Mouse (Mus musculus) neutrophil, adult 5-6 weeks (primary cell): Measurements from ENCODE around the gene Ppp1cc. TPM values are rescaled to one million over a fixed set of nuclear protein-coding genes. Genes with fewer than 3 reads are reported as not detected.
"Not testable (repeated sequence)": the region's sequence is repeated elsewhere in the genome, so short reads cannot be mapped to it uniquely, and the experiment has no call there.

Source experiments
- ATAC-seq: fragments of 151-379, 151-347 bp; 2 replicates; pipeline ENCODE4 v1.8.0; 2017; ENCODE audit warnings: mild to moderate bottlenecking, moderate TSS enrichment; ENCODE audit not compliant: insufficient number of reproducible peaks, poor library complexity, low FRiP score, severe bottlenecking; ENCODE audit errors: extremely low read depth
- total RNA-seq: library from RNA; stranded (forward); fragments of 200-1000 nt; gene quantifications from 2 replicates; pipeline ENCODE4 v1.2.3, GENCODE M21; 2017

Ppp1cc gene
- total RNA-seq, 1 experiment from 2014 or later: 282 TPM

DNA sequence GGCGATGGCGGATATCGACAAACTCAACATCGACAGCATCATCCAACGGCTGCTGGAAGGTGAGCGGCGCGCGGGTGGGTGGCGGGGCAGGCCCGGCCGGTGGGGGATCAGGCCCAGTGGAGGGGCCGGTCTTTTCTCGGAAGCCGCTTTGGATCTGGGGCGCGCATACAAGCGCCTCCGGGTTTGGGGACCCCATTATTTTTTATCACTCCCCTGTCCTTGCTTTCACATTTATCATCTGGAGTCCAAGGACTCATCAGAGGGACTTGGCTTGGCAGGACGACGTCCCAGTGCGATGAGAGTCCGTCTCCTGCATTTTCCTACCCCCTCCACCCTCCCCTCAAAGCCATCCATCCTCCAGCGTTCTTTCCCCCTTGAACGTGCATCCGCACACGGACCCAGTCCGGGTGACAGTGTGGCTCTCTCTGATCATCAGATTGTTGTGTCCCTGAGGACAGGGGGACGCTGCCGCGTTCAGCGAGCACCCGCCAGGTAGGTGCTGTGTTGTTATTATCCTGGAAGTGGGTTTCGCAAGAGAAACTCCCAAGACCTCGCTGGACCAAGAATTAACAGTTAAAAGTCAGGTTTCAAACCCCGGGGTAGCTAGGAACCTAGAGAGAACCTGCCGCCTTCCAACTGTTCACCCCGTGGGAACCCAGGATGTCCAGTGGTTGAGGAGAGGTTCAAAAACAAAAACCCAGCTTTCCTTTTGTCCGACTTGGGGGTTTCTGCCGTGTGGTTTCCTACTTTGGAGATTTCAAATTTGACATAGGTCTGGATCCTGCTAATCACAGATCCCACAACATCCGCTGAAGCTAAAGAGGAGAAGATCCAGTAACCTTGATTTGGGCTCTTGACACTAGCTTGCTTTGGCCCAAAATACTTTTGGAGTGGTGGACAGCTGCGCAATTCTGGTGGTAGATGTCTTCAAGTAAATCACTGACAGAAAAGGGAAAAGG, 758 bp downstream of the Ppp1cc start:
- ATAC-seq: no peak

DNA sequence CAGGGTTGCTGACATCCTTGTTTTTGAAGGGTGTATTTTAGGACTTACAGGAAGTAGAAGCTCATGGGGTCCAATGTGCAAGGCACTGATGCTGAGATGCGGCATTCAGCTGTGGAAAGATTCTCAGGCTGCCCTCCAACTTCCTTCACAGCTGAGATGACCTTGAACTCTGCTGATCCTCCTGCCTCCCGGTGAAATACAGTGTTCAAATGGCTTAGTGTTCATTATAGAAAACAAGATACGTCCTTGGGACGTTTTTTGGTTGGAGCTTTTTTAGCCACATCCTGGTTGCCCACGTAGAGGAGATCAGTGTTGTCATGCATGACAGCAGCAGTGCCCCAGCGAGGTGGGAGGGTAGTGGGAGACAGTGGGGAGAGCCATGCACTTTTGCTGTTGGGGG, 5.1 kb downstream of the Ppp1cc start:
- ATAC-seq: peak; percentile 10; the same call in 1 of the 2 replicates

DNA sequence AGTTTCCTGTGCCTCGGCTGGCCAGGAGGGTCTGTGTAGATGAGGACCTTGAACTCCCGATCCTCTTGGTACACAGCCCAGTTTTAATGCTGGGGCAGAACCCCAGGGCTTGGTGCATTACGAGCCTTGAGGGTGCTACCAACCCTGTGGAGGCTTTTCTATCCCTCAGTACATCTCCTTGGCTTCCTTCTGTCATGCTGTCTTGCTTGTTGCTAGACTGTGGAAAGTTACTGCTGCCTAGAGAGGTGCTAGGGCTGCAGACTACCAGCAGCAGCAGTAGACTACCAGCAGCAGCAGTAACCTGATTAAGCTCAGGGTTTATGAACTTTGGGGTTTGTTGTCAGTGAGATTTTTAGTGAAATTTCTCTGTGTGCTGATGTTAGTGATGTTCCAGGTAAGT, 5.9 kb downstream of the Ppp1cc start:
- ATAC-seq: no peak

DNA sequence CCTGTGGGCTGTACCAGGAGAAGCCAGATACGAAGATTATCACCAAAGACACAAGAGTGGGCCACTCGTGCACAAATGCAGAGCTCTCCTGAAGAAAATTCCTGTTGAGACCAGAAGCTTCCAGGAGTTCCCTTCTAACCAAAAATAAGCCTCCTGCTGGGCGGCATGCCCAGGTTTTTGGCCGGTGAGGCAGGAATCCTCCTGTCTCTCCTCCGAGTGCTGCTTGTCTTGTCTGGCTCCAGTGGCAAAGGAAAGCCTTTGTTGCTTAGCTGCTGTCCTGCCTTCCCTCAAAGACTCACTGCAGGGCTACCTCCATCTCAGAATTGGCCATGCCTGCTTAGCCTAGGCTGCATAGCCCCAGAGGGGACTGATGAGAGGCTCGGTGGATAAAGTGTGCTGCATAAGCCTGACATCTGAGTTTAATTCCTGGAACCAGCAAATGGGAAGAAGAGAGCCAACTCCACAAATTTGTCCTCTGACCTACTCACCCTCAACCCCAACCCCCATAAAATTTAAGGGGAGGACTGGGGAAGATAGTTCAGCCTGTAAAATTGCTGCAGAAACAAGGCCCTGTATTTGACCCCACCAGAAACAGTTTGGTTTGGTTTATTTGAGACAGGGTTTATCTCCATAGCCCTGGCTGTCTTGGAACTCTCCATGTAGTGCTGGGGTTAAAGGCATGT, 7.3 kb downstream of the Ppp1cc start:
- ATAC-seq: no peak

DNA sequence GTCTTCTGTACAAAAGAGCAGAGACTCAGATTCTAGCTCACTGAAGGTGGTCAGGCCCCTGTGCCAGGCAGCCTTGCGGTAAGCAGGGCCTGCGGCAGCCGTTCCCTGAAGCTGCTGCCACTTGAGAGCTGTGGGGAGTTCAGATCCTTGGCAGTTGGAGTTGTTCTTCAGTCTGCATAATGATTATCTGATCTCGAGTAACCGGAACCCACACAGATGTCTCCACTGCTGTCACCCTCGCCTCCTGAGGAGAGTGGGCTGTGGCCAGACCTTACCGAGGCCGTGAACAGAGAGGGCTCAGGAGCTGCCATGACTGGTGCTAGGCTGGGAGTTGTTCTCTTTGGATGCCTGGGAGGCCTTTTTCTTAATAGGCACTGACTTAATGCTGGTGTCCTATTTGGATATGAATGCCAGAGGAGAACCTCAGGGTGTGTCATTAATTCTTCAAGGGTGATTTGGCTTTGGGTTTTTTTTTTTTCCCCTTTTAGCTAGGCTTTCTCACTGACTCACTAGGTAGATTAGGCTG, 8.6 kb downstream of the Ppp1cc start:
- no peak for ATAC-seq

DNA sequence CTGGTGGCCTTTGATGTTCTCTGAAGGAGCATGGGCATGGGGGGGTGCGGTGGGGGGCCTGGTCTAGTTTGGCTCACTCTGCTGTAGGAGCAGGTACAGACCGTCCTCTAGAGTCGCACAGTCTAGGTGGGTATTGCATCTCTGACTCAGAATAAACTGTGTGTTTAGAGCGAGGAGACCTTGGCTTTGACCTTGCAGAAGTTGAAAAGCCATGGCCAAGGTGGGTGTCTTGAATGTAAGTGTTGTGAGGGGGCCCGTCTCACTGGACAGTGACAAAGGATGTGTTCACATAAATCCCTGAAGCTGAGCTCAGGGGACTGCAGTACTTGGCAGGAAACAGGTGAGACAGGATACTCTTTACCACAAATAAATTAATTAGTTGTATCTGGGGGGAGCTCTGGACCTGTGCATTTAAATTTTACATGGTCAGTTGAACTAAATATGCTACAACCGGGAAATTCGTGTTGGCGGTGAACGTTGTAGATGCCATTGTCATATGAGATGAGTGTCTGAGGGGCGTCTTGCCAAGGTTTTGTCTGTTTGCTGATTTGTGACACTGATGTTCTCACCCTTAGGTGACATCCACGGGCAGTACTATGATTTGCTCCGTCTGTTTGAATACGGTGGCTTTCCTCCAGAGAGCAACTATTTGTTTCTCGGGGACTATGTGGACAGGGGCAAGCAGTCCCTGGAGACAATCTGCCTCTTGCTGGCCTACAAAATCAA, 10.4 kb downstream of the Ppp1cc start:
- no peak for ATAC-seq

DNA sequence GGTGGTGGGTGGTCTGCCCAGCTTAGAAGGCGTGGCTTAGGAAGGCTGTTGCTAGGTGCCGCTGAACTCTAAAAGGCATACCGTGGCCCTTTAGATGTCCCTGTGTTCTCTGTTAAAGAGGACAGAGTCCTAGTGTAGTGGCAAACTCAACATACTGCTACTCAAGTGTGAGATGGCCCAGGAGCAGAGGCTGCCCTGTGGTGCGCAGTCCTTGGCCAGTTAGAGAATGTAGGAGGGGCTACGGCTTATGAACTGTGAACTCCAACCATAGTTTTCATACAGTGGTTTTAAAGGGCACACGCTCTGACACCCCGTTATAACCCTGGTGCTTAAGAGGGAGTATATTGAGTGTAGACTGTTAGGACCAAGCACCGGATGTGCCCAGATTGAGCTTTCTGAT, 13.0 kb downstream of the Ppp1cc start:
- ATAC-seq: no peak

DNA sequence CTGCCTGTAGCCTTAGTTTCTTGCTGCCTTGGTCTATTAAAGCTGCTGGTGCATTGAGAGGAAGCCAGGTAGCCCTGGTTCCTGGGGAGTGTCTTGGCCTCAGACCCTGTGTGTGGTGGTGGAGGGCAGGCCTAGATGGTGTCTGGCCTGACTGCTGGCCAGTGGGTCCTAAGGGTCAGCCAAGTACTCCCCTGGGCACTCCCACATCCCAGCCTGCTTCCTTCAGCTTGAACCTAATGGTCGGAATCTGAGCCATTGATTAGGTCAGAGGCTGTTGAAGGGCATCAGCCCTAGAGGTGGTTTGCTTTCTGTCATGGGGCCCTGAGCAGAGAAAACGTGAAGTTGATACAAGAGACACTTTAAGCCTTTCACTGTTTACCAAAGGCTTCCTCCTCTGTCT, 17.3 kb downstream of the Ppp1cc start:
- ATAC-seq: no peak

DNA sequence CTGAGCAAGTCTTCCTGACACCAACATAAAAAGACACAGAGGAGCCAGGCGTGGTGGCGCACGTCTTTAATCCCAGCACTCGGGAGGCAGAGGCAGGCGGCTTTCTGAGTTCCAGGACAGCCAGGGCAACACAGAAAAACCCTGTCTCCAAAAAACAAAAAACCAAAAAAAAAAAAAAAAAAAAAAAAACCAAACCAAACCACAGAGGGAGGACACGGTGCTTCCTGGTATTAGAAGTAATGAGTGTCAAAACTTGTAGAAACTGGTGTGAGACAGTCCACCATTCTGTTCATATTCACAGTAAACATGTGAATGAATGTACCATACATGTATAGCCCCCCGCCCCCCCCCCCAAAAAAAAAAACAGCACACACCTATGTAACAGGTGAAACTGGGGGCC, 17.9 kb downstream of the Ppp1cc start:
- no peak for ATAC-seq

DNA sequence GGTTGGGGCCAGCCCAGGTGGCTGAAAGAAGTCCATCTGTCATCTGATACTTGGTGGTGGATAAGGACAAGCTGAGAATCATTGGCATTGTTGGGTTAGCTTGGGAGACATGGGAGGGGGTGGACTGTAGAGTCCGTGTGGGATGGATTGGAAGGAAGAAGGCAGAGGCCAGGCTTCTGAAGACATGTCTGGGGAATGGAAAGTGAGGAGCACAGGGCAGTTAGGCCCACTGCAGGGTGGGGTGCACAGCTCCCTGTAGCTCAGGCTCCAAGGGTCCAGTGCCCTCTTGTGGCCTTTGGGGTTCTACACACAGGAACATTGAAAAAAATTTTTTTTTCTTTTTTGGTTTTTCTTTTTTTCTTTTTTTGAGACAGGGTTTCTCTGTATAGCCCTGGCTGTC, 18.3 kb downstream of the Ppp1cc start:
- peak; percentile 72 for ATAC-seq

DNA sequence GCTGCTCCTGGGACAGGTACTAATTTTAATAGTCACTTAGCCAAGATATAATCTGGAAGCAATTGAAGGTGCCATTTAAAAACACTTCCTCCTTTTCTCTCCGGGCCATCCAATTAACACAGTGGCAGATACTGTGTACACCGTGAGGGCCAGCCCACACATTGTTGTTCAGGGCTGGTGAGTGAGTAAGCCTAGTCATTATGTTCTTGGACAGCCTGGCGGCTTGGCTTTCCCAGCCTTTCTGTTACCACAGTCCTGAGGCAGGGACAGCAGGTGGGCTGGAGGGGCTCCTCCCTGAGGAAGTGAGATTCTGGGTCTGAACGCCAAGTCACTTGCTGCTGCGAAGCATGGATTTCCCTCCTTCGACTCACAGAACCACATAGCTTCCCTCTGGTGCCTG, 21.6 kb downstream of the Ppp1cc start:
- ATAC-seq: peak; percentile 28; the same call in 1 of the 2 replicates

DNA sequence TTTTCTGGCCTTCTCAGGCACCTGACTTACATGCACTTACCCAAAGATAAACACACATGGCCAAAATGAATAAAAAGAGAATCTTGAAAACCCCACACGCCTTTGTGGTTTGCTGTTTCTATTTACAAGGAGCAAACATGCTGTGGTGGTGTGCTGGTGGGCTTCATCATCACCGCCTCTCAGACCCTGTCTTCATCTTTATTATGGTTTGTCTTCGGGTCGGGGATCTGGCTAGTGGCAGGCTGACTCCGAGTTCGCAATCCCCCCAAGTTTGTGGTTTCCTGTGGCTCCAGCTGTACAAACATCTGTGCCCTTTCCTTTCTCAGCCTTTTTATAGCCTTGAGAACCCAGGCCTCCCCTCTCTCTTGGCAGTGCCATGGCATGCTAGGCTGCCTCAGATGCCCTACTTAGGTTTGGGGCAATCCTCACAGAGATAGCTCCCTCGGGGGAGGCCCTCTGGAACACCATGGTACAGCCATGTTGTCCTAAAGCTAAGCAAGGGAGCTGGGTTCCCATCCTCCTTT, 26.3 kb downstream of the Ppp1cc start:
- ATAC-seq: no peak

DNA sequence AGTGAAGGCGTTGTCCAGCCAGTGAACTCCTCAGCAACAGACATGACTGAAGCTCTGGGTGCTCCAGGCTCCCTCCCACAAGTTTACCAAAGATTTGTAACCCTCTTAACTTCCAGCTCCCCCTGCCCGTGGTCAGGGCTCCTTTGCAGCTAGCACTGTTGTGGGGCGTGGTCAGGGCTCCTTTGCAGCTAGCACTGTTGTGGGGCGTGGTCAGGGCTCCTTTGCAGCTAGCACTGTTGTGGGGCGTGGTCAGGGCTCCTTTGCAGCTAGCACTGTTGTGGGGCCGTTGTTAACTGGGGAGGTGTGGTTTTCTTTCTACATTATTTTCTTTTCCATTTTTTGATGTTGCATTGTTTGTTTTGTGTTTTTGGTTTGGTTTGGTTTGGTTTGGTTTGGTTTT, 26.8 kb downstream of the Ppp1cc start:
- ATAC-seq: not testable (repeated sequence)

DNA sequence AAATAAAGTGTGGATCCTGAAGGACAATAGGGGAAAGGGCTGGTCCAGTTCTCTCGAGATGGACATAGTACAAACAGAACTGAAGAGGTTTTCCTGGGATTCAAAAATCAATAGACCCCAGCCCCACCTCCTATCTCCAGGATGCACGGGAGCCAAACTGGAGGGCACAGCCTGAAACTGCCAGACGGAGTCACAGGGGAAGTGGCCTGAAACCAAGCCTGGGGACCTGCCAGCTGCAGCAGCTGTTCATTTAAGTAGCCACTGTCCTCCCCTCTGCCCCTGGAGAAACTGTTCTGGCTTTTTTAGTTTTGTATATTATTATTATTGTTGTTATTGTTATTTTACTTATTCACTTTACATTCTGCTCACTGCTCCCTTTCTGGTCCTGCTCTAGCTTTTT, 31.0 kb downstream of the Ppp1cc start:
- no peak for ATAC-seq

DNA sequence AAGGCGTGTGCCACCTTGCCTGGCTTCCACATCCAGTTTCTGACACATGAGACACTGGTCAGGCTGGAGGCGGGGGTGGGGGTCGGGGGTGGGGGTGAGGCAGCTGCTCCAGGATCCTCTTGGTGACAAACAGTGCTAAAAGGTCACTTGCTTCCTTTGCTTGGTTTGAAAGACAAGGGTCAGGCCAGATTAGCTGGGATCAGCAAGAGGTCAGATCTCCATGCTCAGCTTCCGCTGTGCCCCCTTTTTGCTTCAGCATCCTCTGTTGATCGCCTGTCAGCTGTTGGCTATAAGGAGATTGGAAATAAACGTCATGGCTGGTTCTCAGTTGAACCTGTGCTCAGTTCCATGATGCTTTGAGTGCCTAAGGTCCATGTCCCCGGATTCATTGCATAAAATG, 32.4 kb downstream of the Ppp1cc start:
- ATAC-seq: no peak

DNA sequence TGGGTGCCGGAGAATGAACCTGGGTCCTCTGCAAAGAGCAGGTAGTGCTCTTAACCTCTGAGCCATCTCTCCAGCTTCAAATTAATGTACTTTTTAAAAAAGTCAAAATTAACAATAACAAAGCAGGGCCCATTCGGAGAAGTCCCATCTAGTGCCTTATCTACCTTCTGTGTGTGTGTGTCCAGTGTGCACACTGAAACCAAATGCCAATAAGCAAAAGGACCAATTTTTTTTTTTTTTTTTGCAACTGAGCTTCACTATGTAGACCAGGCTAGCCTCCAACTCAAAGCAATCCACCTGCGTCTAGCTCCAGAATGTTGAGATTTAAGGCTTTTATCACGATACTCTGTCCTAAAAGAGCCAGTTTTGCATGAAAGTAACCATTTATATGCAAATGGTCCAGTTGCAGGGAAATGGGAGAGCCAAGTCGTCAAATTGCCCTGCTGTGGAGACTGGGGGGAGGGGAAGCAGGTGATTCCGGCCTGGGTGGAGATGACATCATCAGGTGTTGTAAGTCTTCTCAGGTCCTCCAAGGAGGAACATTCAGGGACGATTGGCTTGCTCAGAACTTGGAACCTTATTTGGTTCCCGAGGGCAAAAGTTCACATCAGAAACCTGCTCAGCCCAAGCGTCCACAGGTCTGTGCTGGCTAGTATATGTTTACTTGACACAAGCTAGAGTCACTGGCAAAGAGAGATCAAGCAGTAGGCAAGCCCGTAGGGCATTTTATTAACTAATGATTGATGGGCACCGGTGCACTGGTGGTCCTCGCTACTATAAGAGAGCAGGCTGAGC, 33.4 kb downstream of the Ppp1cc start:
- ATAC-seq: no peak

DNA sequence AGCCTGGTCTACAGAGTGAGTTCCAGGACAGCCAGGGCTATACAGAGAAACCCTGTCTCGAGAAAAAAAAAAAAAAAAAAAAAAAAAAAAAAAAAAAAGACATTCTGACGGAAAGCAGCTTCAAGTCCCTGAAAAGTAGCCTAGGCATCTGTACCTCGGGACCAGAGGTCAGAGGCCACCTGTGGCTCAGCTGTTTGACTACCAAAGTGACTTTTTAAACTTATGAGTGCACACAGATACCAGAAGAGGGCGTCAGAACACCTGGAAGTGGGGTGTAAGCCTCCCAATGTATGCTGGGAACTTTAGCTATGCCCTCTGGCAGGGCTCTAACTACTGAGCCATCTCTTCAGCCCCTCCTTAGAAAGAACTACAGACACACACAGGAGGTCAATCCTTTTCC, 34.3 kb downstream of the Ppp1cc start:
- peak; percentile 64 for ATAC-seq

DNA sequence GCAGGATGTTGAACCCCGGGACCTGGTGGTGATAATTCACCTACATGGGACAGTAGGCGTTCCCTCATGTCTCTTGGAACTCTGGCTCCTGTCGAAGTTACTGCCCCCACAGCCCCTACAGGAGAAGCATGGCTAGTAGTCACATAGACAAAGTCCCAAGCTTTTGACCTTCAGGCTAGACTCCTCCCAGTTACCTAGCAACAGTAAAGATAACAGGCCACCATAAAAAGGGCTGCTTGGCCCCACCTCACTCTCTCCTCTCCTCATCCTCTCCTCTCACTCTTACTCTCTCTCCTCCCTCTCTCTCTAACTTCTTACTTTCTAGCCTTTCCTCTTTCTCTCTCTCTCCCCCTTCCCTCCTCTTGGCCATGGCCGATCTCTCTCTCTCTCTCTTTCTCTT, 42.8 kb downstream of the Ppp1cc start:
- no peak for ATAC-seq
